Mouse (Mus musculus): ENCODE measurements around the gene Exoc4.

The Exoc4 gene

DNA sequence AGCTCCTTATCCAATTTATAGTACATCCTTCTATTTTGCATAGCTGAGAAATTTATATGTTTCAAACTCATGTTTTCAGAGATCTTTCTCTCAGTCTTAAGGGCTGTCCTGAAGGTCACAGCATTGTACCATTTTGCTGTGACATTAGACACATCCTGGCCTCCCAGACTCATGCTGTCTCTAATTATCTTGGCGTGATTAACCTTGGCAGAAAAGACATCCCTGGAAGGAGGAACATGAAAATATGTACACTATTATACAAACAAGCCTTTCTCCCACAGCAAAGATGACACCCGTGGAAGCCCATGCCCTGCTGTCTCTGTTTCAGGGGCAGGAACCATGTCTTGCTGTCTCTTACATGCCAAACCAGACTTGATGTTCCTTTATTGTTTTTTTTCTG is 59.8 kb downstream of the Exoc4 start:
- in situ Hi-C loops (cut with MboI, MseI), result no loop called here

DNA sequence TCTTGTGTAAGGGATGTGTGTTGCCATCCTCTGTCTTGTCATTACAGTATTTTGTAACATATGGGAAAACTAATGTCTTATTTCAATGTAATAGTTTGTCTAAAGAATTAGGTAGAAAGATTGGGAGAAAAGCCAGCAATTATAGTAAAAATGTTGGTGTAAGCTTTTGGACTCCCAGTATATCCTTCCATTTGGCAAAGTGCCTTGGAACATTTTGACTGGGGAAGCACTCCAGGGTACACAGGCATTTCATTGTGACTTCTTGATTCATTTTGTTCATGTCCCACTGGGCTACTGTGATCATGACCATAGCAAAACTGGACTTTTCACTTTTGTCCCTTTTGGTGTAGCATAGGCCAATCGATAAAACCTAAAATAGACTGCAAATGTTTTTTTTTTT is 61.6 kb downstream of the Exoc4 start:
- in situ Hi-C loops (cut with MboI, MseI), result no loop called here

DNA sequence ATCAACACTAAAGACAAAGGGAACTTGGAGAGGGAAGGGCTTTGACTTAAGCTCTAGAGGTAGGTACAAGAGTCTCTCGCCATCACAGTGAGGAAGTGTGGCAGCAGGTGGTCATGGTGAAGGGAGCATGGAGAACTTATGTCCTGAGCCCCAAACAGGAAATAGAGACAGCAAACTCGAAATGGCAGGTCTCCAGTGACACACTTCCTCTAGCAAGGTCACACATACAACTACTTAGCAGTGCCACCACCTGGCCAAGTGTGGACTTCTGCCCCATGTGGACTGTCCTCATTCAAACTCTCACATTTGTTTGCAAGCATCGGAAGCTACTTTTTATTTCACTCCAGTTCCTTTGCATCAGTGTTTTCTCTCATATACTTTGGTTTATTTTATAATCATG is 74.0 kb downstream of the Exoc4 start:
- in situ Hi-C loops (cut with MboI, MseI), result no loop called here

DNA sequence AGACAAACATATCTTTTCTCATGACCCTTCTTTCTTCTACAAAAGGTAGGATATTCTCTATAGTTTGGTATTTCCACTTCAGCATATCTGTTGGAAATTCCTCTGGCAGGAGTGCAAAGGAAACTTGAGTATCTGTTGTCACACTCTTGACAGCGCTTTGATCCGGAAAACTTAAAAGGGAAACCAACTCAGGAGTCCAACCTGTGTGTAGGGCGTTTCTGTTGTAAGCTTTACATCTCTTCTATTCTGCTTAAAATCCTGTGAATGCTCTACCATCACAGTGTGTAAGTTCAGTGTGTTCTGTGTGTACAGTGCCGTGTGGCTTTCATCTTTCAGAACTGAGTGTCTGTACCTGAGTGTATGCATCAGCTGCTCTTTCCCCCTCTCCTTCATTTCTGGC is 74.5 kb downstream of the Exoc4 start:
- in situ Hi-C loops (cut with MboI, MseI), result no loop called here

DNA sequence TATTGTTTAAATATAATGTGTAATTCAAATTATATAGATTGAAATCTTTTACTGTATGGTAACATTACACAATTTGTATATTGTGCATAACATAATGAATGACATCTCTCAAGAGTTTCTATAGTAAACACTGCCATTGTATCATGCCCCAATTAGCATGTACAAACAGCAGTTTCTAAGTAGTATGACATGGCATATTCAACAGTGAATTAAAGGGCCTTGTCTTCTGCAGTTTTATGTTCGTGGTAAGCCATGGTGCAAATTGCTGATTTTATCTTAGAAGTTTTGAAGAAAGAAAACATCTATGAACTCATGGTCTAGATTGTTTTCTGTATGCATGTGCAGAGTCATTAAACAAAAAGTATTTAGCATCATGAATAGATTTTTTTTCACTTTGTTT is 79.4 kb downstream of the Exoc4 start:
- in situ Hi-C loops (cut with MboI, MseI), result no loop called here

DNA sequence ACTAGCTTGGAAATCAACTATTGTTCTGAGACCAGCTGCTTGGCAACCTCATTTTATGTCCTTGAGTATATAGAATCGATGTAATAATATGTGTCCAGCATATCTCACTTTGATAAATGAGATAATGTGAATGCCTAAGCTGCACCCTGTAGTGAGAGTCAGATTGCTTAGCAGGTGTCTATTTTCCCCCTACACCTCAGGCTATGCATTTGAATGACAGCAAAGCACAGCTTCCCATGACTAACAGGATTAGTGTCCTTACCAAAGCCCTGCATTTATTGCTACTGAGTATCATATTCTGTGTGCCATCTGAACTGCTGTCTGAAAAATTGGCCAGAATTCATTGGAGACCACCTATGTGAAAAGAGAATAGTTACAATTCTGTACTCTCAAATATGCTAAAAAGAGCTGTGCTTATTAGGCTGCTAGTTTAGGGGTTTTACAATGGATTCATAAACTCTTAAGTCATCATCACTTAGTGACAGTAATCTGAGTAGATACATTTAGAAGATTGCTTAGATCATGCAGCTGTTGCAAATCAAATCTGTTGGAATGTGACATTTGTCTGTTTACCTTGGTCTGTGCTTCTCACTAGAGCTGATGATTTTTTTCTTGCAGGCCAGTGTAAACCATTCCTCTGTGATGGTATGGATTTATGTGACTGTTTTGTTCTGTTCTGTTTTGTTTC is 98.3 kb downstream of the Exoc4 start:
- in situ Hi-C loops (cut with MboI, MseI), result no loop called here

DNA sequence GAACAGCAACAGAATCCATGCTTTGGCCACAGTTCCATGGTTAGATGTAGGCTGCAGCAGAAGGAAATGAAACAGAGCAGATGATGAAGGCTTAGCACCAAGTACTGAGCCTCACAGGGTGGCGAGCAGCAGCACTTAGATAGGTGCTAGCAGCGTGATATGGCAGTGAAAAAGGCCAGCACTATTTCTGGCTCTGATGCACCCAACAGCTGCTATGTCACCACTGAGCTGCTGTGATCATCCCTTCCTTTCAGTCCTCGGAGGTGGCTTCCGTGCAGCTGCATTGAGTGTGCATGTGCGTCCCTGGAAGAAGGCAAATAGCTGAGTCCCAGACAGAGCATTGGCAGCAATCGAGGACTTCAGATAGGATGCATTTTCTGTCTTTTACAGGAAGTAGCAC is 112.7 kb downstream of the Exoc4 start:
- in situ Hi-C loops (cut with MboI, MseI), result no loop called here

DNA sequence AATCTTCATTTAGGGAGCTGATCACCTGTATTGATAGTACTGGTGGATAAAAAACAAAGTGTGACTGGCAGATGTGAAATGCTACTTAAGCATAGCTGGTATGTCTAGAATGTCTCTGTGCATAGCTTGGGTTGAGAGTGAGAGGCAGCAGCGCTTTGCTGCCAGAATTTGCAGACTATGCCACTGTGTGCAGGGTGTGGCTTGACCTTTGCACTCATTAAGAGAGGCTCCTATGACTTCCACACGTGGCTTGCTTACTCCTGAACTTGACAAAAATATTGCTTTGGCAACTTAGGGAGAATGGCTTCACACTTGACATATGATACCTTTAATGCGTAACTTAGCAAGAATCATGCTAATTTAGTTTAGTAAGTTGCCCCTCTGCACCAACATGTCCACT is 131.6 kb downstream of the Exoc4 start:
- in situ Hi-C loops (cut with MboI, MseI), result no loop called here

DNA sequence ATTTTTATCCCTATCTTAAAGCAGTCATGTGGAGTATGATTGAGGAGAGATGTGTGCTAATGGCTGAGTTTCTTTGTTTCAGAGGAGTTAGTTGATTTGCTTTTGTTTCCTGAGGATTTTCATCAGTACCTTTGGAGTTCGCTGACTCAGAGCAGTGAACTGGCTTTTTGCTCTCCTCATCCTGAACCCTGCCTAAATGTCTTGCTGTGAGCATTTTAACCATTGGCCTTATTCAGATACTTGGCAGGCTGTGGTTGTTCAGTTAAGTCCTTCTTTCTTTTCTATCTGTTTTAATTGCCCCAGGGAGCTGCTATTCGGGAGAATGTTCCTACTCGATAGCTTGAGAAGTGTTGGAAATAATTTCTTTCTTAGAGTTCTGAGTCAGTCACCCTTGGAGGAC is 133.3 kb downstream of the Exoc4 start:
- in situ Hi-C loops (cut with MboI, MseI), result no loop called here

DNA sequence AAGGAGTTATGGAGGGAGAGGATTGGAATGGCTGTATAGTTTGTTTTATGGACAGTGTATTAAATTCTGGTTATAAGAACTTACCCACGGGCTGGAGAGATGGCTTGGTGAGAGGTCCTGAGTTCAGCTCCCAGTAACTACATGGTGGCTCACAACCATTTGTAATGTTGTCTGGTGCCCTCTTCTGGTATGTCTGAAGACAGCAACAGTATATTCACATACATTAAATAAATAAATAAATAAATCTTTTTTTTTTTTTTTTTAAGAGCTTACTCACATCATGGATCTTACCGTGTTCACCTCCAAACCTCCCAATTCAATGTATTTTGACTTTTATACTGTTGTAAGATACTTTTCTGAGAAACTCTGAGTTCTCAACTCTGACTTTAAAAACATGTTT is 143.1 kb downstream of the Exoc4 start:
- in situ Hi-C loops (cut with MboI, MseI), result no loop called here

DNA sequence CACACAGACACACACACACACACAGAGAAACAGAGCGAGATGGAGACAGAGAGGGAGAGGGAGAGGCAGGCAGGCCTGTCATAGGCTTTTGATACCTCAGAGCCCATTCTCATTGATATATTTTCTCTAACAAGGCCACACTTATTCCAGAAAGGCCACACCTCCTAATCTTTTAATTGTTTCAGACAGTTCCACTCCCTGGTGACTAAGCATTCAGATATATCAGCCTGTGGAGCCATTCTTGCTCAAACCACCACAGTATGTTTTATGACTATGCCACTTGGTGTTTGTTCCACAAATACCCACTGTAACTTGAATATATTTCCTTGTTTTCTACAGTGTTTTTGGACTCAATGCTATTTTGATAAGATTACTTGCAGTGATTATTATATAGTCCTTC is 150.6 kb downstream of the Exoc4 start:
- in situ Hi-C loops (cut with MboI, MseI), result no loop called here

DNA sequence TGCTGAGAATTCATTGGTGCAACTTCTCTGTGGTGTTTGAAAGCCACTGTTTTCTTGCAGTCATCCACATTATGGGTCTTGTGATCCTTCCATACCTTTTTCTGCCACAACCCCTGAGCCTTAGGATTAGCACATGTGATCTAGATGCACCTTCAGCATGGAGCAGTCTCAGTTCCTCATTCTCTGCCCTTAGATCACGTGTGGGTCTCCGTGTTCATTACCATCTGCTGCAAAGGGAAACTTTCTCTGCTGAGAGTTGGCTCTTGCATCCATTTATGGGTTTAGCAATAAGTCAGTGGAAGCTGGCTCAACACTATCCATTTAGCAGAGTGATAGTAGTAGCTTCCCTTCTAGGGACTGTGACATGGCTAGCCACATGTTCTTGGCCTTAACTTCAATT is 152.3 kb downstream of the Exoc4 start:
- in situ Hi-C loops (cut with MboI, MseI), result no loop called here

DNA sequence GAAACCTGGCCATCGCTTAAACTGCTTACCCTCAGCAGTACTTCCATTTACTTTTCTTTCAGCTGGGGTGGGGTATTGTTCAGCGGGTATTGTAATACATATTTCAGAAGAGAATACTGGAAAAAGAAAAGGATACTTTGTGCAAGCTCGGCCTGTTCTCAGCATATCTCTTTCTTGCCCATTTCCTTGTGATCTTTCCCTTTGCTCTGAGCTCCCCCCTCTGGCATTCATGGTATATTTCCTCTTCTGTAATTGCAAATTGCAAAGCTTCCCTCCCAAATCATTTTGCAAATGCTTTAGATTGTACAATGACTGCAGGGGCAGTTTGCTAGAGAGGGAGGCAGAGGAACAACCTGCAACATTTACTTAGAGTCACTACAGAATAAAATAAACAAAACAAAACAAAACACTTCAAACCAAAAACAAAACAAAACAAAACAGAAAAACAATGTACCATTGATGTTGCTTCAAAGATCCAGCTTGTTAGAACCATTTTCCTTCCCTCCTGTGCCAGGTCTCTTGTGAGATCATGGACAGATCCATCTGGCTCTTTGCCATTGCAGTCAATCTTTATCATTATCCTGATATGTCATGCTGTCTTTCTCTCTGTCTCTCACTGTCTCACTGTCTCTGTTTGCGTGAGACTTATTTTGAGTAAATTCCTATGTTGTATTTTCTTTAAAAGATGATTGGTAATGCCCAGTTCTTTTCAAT is 156.8 kb downstream of the Exoc4 start:
- in situ Hi-C loops (cut with MboI, MseI), result no loop called here

DNA sequence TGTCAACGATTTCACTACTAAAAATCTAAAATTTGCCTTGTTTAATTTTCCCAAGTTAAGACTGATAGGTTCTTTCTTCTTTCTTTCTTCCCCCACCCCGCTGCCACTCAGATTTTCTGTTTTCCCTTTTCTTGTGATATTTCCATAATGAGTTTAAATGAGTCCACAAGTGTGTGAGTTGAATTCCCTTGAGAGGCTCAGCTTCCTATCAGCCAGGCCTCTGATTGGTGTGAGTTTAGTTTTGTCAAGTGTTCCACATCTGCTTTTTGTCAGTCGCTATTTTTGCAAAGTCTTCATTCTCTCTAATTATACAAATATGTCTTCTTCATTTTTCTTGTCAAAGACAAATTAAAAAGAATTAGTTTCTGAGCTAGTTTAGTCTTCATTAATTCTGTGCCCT is 160.7 kb downstream of the Exoc4 start:
- in situ Hi-C loops (cut with MboI, MseI), result no loop called here

DNA sequence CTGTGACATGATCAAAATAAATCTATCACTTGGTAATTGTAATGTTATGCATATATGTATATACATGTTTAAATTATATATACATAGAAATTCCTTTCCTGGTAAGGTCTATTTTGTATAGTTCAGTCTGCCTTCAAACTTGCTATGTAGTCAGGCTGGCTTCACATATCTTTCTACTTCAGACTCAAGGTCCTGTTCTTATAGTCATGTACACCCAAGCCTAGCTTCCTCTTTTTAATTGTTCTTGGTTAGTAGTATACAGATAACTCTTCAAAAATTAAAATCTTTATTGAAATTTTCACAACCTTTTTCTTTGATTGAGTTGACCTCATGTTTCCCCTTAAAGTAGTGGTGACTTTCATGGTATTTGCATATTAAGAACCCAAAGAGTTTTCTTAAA is 176.1 kb downstream of the Exoc4 start:
- in situ Hi-C loops (cut with MboI, MseI), result no loop called here

DNA sequence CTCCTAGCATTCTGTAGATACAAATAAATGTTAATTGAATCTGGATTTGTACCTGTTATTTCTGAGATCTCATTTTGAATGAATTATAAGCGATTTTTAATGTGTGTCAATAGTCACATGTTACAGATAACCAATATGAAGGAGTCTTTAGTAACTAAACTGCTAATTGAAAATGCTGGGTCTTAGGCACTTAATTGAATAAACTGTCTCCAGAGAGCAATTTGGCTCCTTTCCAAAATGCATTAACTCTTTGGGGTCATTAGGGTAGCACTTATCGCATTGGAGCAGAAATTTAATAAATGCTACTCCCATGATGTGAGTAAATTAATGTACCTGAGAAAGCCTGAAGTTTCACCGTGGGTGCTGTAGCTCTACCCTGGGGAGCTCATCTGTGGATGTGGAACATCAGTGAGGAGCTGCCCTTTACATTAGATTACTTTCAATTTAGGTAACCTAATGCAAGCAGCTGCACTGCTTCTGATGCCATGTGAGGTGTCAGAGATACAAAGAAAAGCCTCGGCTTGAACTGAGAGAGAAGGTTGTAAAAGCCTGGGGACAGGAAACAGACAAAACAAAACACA is 182.4 kb downstream of the Exoc4 start:
- in situ Hi-C loops (cut with MboI, MseI), result no loop called here

DNA sequence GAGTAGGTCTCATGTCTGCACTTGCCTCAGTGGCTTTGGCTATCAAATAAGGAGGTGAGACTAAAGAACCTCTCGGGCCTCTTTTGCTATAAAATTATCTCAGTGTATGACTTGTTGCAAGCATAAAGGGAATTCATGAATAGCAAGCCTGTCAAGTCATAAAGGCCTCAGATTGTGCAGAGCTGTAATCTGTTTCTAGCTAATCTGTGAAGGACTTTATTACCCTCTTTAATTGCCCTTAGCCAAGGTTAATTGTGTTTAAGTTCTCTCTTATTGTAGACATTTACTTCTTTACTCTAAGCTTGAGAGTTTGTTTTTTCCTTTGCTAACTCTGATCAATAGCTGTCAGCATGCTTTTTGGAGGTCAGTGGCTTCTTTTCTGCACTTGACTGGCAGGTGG is 191.6 kb downstream of the Exoc4 start:
- in situ Hi-C loops (cut with MboI, MseI), result no loop called here

DNA sequence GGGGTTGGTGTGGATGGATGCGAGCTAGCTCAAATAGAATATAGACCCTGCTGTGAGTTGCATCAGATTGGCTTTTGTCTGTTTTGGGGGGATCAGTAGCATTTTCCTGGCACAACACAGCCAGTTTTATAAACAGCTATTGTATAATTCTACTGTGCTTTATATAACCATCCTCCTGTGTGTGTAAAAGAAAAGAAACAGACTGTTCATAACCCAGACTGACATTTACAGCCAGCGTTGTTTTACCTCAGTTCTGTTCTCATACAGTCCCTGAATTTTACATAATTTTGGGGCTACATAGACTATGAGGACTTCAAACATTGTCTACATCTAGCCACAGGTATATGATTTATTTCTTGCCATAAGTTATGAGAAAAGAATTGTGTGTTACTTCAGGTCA is 204.9 kb downstream of the Exoc4 start:
- in situ Hi-C loops (cut with MboI, MseI), result no loop called here

DNA sequence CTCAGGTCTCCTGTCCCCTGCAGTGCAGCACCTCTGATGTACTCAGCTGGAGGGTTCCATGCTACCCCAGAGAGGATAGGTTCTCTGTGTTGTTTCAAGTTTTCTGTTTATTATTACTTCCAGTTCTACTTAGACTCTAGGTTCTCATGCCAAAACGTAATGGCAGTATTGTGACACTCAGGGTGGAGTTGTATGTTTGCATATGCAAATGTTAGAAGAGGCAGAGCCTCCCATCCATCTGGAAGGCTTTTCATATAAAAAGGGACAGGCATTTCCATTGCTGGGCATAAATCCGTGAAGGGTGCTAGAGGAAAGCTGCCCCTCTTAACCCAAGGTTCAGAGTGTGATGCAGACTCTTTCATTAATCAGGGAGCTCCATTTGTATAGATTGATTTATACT is 205.5 kb downstream of the Exoc4 start:
- in situ Hi-C loops (cut with MboI, MseI), result no loop called here

DNA sequence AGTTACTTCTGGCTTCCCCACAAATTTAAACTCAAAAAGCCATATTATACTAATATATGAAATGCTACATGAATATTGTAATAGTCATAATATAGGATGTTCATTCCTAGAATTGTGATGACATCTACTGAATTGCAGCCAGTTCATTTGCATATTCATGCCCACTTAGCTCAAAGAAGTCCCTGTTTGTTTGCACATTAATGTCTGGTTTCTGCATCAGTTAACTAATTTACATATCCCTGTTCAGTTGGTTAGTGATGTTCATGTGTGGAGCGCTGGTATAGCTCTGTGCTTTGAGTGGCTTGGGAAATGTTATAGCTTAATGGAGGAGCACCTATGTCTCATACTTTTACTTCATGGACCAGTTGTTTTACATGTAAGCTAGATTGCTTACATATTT is 206.4 kb downstream of the Exoc4 start:
- in situ Hi-C loops (cut with MboI, MseI), result no loop called here

DNA sequence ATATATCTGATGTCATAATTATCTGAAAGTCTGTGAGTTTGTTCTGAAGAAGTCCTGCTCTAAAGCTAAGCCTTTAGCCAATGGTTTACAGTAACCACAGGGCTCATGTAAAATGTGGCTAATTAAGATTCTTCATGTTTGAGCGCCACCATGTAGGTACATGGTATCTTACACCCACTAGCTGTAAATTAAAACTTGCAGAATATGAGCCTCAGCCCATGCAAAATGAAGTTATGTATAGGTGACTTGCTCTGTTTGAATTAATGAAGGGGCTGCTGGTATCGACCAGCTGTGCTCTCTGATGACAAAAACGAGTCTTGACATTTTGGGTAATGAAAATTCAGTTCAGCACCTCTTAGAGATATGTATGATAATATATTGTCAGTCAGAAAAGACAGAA is 216.0 kb downstream of the Exoc4 start:
- in situ Hi-C loops (cut with MboI, MseI), result no loop called here

DNA sequence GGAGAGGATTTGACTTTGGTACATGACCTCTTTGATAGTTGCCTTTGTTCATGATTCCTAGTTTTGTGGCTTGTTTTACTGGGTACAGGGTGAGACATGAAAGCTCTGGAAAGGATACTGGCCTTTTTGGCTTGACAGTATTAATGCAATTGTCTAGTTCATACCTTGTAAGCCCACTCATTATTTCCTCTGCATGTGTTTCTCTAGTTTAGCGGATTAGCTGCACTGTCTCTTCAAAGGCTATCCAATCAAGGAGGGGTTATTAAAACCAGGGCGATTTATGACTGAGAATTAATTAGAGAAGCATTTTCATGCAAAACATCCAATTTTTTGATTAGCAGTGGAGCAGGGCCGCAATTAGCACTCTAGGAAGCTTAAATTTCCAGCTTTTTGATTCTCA is 216.5 kb downstream of the Exoc4 start:
- in situ Hi-C loops (cut with MboI, MseI), result no loop called here

DNA sequence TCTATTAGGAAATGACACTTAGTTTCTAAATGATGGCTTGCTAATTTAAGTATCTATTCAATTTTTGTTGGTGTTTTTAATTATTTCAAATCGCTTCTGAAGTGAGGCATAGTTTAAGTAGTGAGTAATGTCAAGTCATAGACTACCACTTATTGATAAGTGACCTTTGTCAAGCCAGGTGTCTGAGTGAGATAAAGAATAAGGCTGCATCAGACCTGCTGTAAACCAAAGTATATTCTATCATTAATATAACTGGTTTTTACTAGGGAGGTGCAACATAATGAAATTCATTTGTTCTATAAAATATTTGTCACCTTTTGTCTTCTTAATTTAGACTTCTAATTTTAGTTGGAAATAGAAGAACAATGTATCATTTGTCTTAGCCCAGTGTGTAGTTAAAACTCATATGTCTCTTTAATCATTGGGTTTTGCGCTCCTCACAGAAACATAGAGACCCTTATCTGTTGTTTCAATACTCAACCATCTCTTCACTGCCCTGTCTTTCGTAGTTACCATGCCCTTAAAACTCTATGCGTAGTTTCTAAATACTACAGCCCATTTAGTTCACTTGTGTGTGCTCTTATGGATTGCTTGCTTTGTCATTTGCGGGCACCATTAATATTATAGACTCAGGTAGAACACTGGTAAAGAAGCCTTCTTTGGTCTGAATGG is 217.4 kb downstream of the Exoc4 start:
- in situ Hi-C loops (cut with MboI, MseI), result no loop called here
